10 mouse cellular contexts compared by ENCODE assay signal in genomic region chr3:23937299-23937698, GRCm38 (mm10).
DNase-seq lines count a peak whose midpoint lies in the region; ATAC-seq lines count a peak whose summit lies in the region.
"Had no signal": no experiment of that assay in that cellular context is flagged by ENCODE, and none has a peak within 500 bp of the region (broad histone marks: within the 10 kb centered on the region; RNA-seq: fewer than 3 reads in every experiment).

No protein-coding gene starts in this region.

- intact Hi-C loops in heart, postnatal 14 days (cut with DNase I) = no loop called here

- DNase-seq in heart, adult 18-20 months = peak; percentile 3 to 4
- DNase-seq in heart, postnatal 14 days = no peak
- DNase-seq in ovary, postnatal 14 days (ENCODE audit: low spot score) = peak; percentile 2
- DNase-seq in ovary, adult 18-20 months (ENCODE audit: low spot score) = no peak
- peak; percentile 40 to 72 for DNase-seq in kidney, adult 8-10 months
- peak; percentile 10 for DNase-seq in skeletal muscle tissue, adult 2 months (ENCODE audit: low read depth, low spot score)
- no peak for DNase-seq in layer of hippocampus, adult 9-11 months
- DNase-seq: cerebellum, adult 11-12 months had no signal

- ATAC-seq in granulocyte monocyte progenitor cell, adult 5-6 weeks (replicated peaks; ENCODE audit: poor library complexity, severe bottlenecking) = no peak
- ATAC-seq: activated CD4-positive, CD25-positive, alpha-beta regulatory T cell, adult 4 months had no signal

Comparison
In these comparisons a context has a peak if more than half of its experiments do, and no peak if none do; other contexts are left out.
1. DNase-seq: peak in heart, adult 18-20 months (2 of 2), ovary, postnatal 14 days (single experiment), kidney, adult 8-10 months (2 of 2) and skeletal muscle tissue, adult 2 months (single experiment); none in heart, postnatal 14 days (0 of 2), ovary, adult 18-20 months (single experiment) and layer of hippocampus, adult 9-11 months (single experiment).